Mouse (Mus musculus) testis, adult 2 months (tissue): ENCODE data around the gene Lrrtm4.

Source experiments
- CTCF ChIP-seq: fragments of 200-500 bp; IDR thresholded peaks from 2 replicates; pipeline ENCODE4 v1.5.1; 2012; ENCODE audit warnings: low read depth, mild to moderate bottlenecking, inconsistent platforms, low read length, moderate library complexity; ENCODE audit not compliant: control insufficient read depth, insufficient read depth, insufficient replicate concordance
- POLR2A ChIP-seq: fragments of 200-500 bp; IDR thresholded peaks from 2 replicates; pipeline ENCODE4 v1.6.1; 2012; ENCODE audit warnings: low read depth, mild to moderate bottlenecking, inconsistent platforms, low read length, moderate library complexity; ENCODE audit not compliant: control insufficient read depth

DNA sequence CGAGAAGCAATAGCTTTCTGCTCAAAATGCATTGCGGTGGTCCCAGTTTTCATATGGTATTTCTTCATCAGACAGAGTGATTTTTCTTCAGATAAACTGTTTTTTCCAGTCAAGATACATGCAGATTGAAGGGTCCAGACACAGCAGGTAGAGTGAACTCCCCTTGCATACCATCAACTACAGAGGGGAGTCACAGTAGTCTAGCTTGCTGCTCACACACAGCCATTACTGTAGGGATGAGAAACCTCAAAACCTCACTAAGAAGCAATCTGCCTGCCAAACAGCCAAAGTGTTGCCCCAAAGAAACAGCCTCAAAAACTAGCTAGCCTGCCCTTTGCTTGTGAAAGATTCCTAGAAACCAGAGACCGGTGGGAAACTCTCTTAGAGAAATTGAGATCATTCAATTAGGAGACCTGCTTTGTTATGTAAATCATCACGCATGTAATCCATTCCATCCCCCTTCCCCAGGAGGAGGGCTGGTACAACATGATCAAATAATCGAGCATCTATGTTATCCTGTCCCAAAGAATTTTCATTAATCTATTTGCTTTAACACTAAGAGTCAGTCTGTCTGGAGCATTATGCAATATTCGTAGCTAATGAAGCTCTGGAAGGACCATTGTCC is 166.9 kb downstream of the Lrrtm4 start:
- no peak for TF ChIP-seq CTCF
- no peak for TF ChIP-seq POLR2A
